Mouse (Mus musculus) CH12.LX (cell line): ENCODE data around the gene Cinp. TPM values are rescaled to one million over a fixed set of nuclear protein-coding genes. Genes with fewer than 3 reads are reported as not detected.

ENCODE experiments used
- DNase-seq: peaks from one replicate; pipeline ENCODE4 v3.0.0-alpha.2; 2013; ENCODE audit errors: extremely low read depth
- H3K27ac ChIP-seq: 2 replicates; pipeline ENCODE4 v1.5.1; 2012; ENCODE audit warnings: low read depth, mild to moderate bottlenecking, control low read depth, moderate library complexity; ENCODE audit not compliant: insufficient read depth
- H3K27me3 ChIP-seq: replicated peaks from 2 replicates; pipeline ENCODE3; 2012; ENCODE audit warnings: inconsistent platforms
- H3K36me3 ChIP-seq, 2 experiments: replicated peaks in 1 of 2; 2 replicates each; pipeline versions ENCODE3 to v1.6.1; 2012; ENCODE audit warnings: inconsistent platforms in 1 of 2, low read length in 1 of 2, mild to moderate bottlenecking in 1 of 2, mixed read lengths in 1 of 2, moderate library complexity in 1 of 2; ENCODE audit not compliant: control insufficient read depth in 1 of 2, insufficient read depth in 1 of 2
- H3K4me1 ChIP-seq, 2 experiments: 2 replicates each; pipeline ENCODE4 v1.6.1; 2012; ENCODE audit warnings: inconsistent platforms in 1 of 2, moderate library complexity in 1 of 2; ENCODE audit not compliant: insufficient read depth in 2 of 2, control insufficient read depth in 1 of 2
- H3K4me2 ChIP-seq: 2 replicates; pipeline ENCODE4 v1.6.1; 2012; ENCODE audit warnings: low read depth, mild to moderate bottlenecking, control low read depth; ENCODE audit not compliant: poor library complexity, insufficient read depth, severe bottlenecking
- H3K4me3 ChIP-seq, 3 experiments: fragments of 150-350 bp in 1 of 3; sonication (generic) in 1 of 3; replicated peaks in 1 of 3; 2 replicates each; pipeline versions ENCODE3 to v1.5.1; 2011 to 2012; ENCODE audit warnings: low read depth in 2 of 3, low read length in 2 of 3, mild to moderate bottlenecking in 2 of 3, moderate library complexity in 2 of 3, control low read depth in 1 of 3, improper control_type of control experiment in 1 of 3, inconsistent platforms in 1 of 3, mixed read lengths in 1 of 3; ENCODE audit not compliant: poor library complexity in 1 of 3
- H3K79me2 ChIP-seq: replicated peaks from 2 replicates; pipeline ENCODE4 v1.6.1; 2012; ENCODE audit warnings: mild to moderate bottlenecking, moderate library complexity; ENCODE audit not compliant: control insufficient read depth, poor library complexity, insufficient read depth, severe bottlenecking; ENCODE audit errors: extremely low read depth
- H3K9ac ChIP-seq: 2 replicates; pipeline ENCODE4 v1.6.1; 2012; ENCODE audit warnings: low read depth, mild to moderate bottlenecking, control low read depth, moderate library complexity; ENCODE audit not compliant: insufficient read depth
- H3K9me3 ChIP-seq: replicated peaks from 2 replicates; pipeline ENCODE3; 2012; ENCODE audit warnings: low read length, inconsistent platforms, mixed read lengths
- BHLHE40 ChIP-seq: IDR thresholded peaks from 2 replicates; pipeline ENCODE4 v1.6.1; 2011; ENCODE audit warnings: mild to moderate bottlenecking, low read depth, low read length, improper control_type of control experiment
- CHD1 ChIP-seq: IDR thresholded peaks from 2 replicates; pipeline ENCODE4 v1.6.1; 2012; ENCODE audit warnings: low read depth, low read length, improper control_type of control experiment, inconsistent platforms
- ELF1 ChIP-seq: IDR thresholded peaks from 2 replicates; pipeline ENCODE4 v1.6.1; 2014; ENCODE audit warnings: low read depth, mild to moderate bottlenecking, inconsistent platforms, low read length, improper control_type of control experiment
- EP300 ChIP-seq: IDR thresholded peaks from 2 replicates; pipeline ENCODE4 v1.6.1; 2011; ENCODE audit warnings: low read length, improper control_type of control experiment
- JUN ChIP-seq: IDR thresholded peaks from 2 replicates; pipeline ENCODE4 v1.6.1; 2011; ENCODE audit warnings: low read depth, mild to moderate bottlenecking, low read length, improper control_type of control experiment, moderate library complexity; ENCODE audit not compliant: insufficient read depth
- KAT2A ChIP-seq: IDR thresholded peaks from 2 replicates; pipeline ENCODE4 v1.6.1; 2012; ENCODE audit warnings: low read length, improper control_type of control experiment, inconsistent platforms; ENCODE audit not compliant: insufficient replicate concordance
- MAX ChIP-seq: IDR thresholded peaks from 2 replicates; pipeline ENCODE4 v1.6.1; 2011; ENCODE audit warnings: low read length, improper control_type of control experiment
- MAZ ChIP-seq: IDR thresholded peaks from 2 replicates; pipeline ENCODE4 v1.6.1; 2012; ENCODE audit warnings: low read depth, mild to moderate bottlenecking, inconsistent platforms, low read length, improper control_type of control experiment, moderate library complexity
- MXI1 ChIP-seq: IDR thresholded peaks from 2 replicates; pipeline ENCODE4 v1.6.1; 2011; ENCODE audit warnings: mild to moderate bottlenecking, low read depth, low read length, improper control_type of control experiment
- MYC ChIP-seq: IDR thresholded peaks from 2 replicates; pipeline ENCODE4 v1.6.1; 2011; ENCODE audit warnings: low read depth, mild to moderate bottlenecking, improper control_type of control experiment, low read length
- NELFE ChIP-seq: IDR thresholded peaks from 2 replicates; pipeline ENCODE4 v1.6.1; 2011; ENCODE audit warnings: low read depth, low read length, improper control_type of control experiment
- PAX5 ChIP-seq: IDR thresholded peaks from 2 replicates; pipeline ENCODE4 v1.6.1; 2012; ENCODE audit warnings: low read length, inconsistent platforms, mixed read lengths
- POLR2AphosphoS2 ChIP-seq: IDR thresholded peaks from 2 replicates; pipeline ENCODE4 v1.6.1; 2011; ENCODE audit warnings: low read depth, low read length, improper control_type of control experiment
- RAD21 ChIP-seq: IDR thresholded peaks from 2 replicates; pipeline ENCODE4 v1.6.1; 2011; ENCODE audit warnings: low read depth, mild to moderate bottlenecking, low read length, improper control_type of control experiment, moderate library complexity
- RCOR1 ChIP-seq: conservative IDR thresholded peaks from 2 replicates; pipeline ENCODE4 v1.6.1; 2012; ENCODE audit warnings: low read depth, mild to moderate bottlenecking, inconsistent platforms, low read length, improper control_type of control experiment
- SIN3A ChIP-seq: IDR thresholded peaks from 2 replicates; pipeline ENCODE4 v1.6.1; 2012; ENCODE audit warnings: low read length, improper control_type of control experiment, inconsistent platforms
- TBP ChIP-seq: conservative IDR thresholded peaks from 2 replicates; pipeline ENCODE4 v1.6.1; 2011; ENCODE audit warnings: low read depth, low read length, improper control_type of control experiment
- TCF12 ChIP-seq: IDR thresholded peaks from 2 replicates; pipeline ENCODE4 v1.6.1; 2014; ENCODE audit warnings: low read depth, mild to moderate bottlenecking, inconsistent platforms, low read length, improper control_type of control experiment
- ZNF384 ChIP-seq: IDR thresholded peaks from 2 replicates; pipeline ENCODE4 v1.6.1; 2012; ENCODE audit warnings: low read depth, low read length, improper control_type of control experiment, inconsistent platforms
- dilution Hi-C: fragments of 300-500 bp; cut with MboI; formaldehyde crosslinking; loops from 2 replicates; pipeline ENCODE4 v1.14.3; 2020; ENCODE audit warnings: low sequenced_read_pairs; ENCODE audit not compliant: extremely low pct_unique_long_range_greater_than_20kb, extremely low pct_ligation_motif_present
- in situ Hi-C: fragments of 300-500 bp; cut with MboI; formaldehyde crosslinking; loops from 3 replicates; pipeline ENCODE4 v1.14.3; 2019; ENCODE audit warnings: low sequenced_read_pairs, low pct_ligation_motif_present, low pct_unique_long_range_greater_than_20kb, mixed read lengths
- polyA plus RNA-seq: library from polyadenylated mRNA; unstranded; fragments of >175 nt; gene quantifications from 2 replicates; pipeline ENCODE4 v1.2.1, GENCODE M21; 2012; ENCODE audit warnings: low read depth; ENCODE audit not compliant: insufficient read length
- total RNA-seq, 2 experiments: library from RNA; depleted of rRNA; stranded (reverse); fragments of 300-350 nt in 1 of 2; fragments of >200 nt in 1 of 2; gene quantifications; 2 replicates each; pipeline ENCODE4 v1.2.3; 2012 to 2014

The Cinp gene
- total and polyA plus RNA-seq, 3 experiments: 114 to 164 (median 135) TPM

GRCm38 (mm10) chr12:110830293-110831024 lies 58.5 kb downstream of the Cinp start:
- Histone ChIP-seq H3K4me3 (no peak overlapping the region), H3K27me3 (no peaks in the 10 kb centered on the region), H3K4me2 (no peak overlapping the region), H3K36me3 (no peaks in the 10 kb centered on the region), H3K79me2 (no peaks in the 10 kb centered on the region), H3K27ac (no peak overlapping the region), H3K9ac (no peak overlapping the region), H3K4me1 (peaks cover 0 to 8% of the 10 kb centered on the region in 2 experiments; a peak in 2 of 4 replicates), H3K9me3 (no peaks in the 10 kb centered on the region)
- no peak for DNase-seq
- in situ Hi-C loops (no loop called here), dilution Hi-C loops (no loop called here)
- TF ChIP-seq ELF1 (no peak), EP300 (no peak), ZNF384 (peak; percentile 22; the same call in 1 of the 2 replicates), TBP (peak; percentile 48; the same call in 1 of the 2 replicates)

GRCm38 (mm10) chr12:110828908-110829307 lies 60.0 kb downstream of the Cinp start:
- Histone ChIP-seq H3K27me3 (no peaks in the 10 kb centered on the region), H3K9ac (no peak overlapping the region), H3K4me3 (no peak overlapping the region), H3K27ac (no peak overlapping the region), H3K79me2 (no peaks in the 10 kb centered on the region), H3K4me1 (peaks cover 3 to 18% of the 10 kb centered on the region in 2 experiments; a peak in 3 of 4 replicates), H3K36me3 (no peaks in the 10 kb centered on the region), H3K9me3 (no peaks in the 10 kb centered on the region), H3K4me2 (no peak overlapping the region)
- TF ChIP-seq RCOR1: no peak
- no peak for TF ChIP-seq MAX
- no peak for TF ChIP-seq CHD1
- TF ChIP-seq PAX5: no peak
- TF ChIP-seq TBP: no peak
- TF ChIP-seq TCF12: no peak
- TF ChIP-seq KAT2A: no peak
- TF ChIP-seq ZNF384: no peak
- TF ChIP-seq NELFE: no peak
- no peak for TF ChIP-seq JUN
- no peak for TF ChIP-seq BHLHE40
- TF ChIP-seq ELF1: no peak
- TF ChIP-seq MYC: no peak
- TF ChIP-seq MAZ: no peak
- TF ChIP-seq MXI1: no peak
- TF ChIP-seq POLR2AphosphoS2: no peak
- no peak for TF ChIP-seq SIN3A
- TF ChIP-seq RAD21: no peak
- dilution Hi-C loops (no loop called here), in situ Hi-C loops (no loop called here)
- no peak for DNase-seq

Other genes with a start within 250 kb of the Cinp start
- 0.13 TPM in 1 of 2 replicates, not detected in the other for gene 1700001K19Rik, start 206.5 kb downstream of the Cinp start, total RNA-seq (2012; rRNA removed)
- gene 1700001K19Rik, start 206.5 kb downstream of the Cinp start, total RNA-seq (2014; rRNA removed): not detected in 2 replicates
- not detected in 2 replicates for gene 1700001K19Rik, start 206.5 kb downstream of the Cinp start, polyA plus RNA-seq
- 730 and 1,066 TPM in 2 replicates for gene Hsp90aa1, start 186.4 kb downstream of the Cinp start, total RNA-seq (2012; rRNA removed)
- gene Hsp90aa1, start 186.4 kb downstream of the Cinp start, total RNA-seq (2014; rRNA removed): 1,361 and 1,740 TPM in 2 replicates
- gene Hsp90aa1, start 186.4 kb downstream of the Cinp start, polyA plus RNA-seq: 2,091 and 2,158 TPM in 2 replicates
- 26.2 and 27.4 TPM in 2 replicates for gene Wdr20, start 151.2 kb downstream of the Cinp start, total RNA-seq (2012; rRNA removed)
- 20.5 and 22.8 TPM in 2 replicates for gene Wdr20, start 151.2 kb downstream of the Cinp start, total RNA-seq (2014; rRNA removed)
- 16.1 and 17.9 TPM in 2 replicates for gene Wdr20, start 151.2 kb downstream of the Cinp start, polyA plus RNA-seq
- gene Mok, start 48.2 kb downstream of the Cinp start, total RNA-seq (2012; rRNA removed): 5.5 and 9.8 TPM in 2 replicates
- 5.8 and 7.1 TPM in 2 replicates for gene Mok, start 48.2 kb downstream of the Cinp start, total RNA-seq (2014; rRNA removed)
- gene Mok, start 48.2 kb downstream of the Cinp start, polyA plus RNA-seq: 9.1 and 11.0 TPM in 2 replicates
- 7.8 and 9.1 TPM in 2 replicates for gene Zfp839, start 38.9 kb downstream of the Cinp start, total RNA-seq (2012; rRNA removed)
- 3.7 and 3.8 TPM in 2 replicates for gene Zfp839, start 38.9 kb downstream of the Cinp start, total RNA-seq (2014; rRNA removed)
- 8.1 and 9.2 TPM in 2 replicates for gene Zfp839, start 38.9 kb downstream of the Cinp start, polyA plus RNA-seq
- 6.7 and 7.5 TPM in 2 replicates for gene Tecpr2, start 119 bp upstream of the Cinp start, total RNA-seq (2012; rRNA removed)
- gene Tecpr2, start 119 bp upstream of the Cinp start, total RNA-seq (2014; rRNA removed): 2.6 and 3.1 TPM in 2 replicates
- gene Tecpr2, start 119 bp upstream of the Cinp start, polyA plus RNA-seq: 2.8 and 2.9 TPM in 2 replicates
- 4.7 and 5.2 TPM in 2 replicates for gene Ankrd9, start 89.9 kb upstream of the Cinp start, total RNA-seq (2012; rRNA removed)
- 2.1 and 2.5 TPM in 2 replicates for gene Ankrd9, start 89.9 kb upstream of the Cinp start, total RNA-seq (2014; rRNA removed)
- 1.5 and 2.4 TPM in 2 replicates for gene Ankrd9, start 89.9 kb upstream of the Cinp start, polyA plus RNA-seq
- gene Rcor1, start 150.2 kb upstream of the Cinp start, total RNA-seq (2012; rRNA removed): 6.1 and 6.5 TPM in 2 replicates
- 8.3 and 8.5 TPM in 2 replicates for gene Rcor1, start 150.2 kb upstream of the Cinp start, total RNA-seq (2014; rRNA removed)
- 15.0 and 16.1 TPM in 2 replicates for gene Rcor1, start 150.2 kb upstream of the Cinp start, polyA plus RNA-seq